Mouse (Mus musculus) limb, embryonic 15.5 days (tissue): Measurements from ENCODE around the gene Krtap4-8. TPM values are rescaled to one million over a fixed set of nuclear protein-coding genes. Genes with fewer than 3 reads are reported as not detected.
"Not testable (repeated sequence)": the region's sequence is repeated elsewhere in the genome, so short reads cannot be mapped to it uniquely, and the experiment has no call there.

Experiments used
- ATAC-seq: fragments of 200-750 bp; cut with Nextera tagmentation; 2 replicates; pipeline ENCODE4 v1.8.0; 2017; ENCODE audit warnings: low read depth, moderate TSS enrichment; ENCODE audit not compliant: insufficient number of reproducible peaks, low FRiP score, low TSS enrichment
- H3K27ac ChIP-seq: fragments of 300-500 bp; sonication (generic); 2 replicates; pipeline ENCODE4 v1.5.1; 2015; ENCODE audit warnings: moderate library complexity, mild to moderate bottlenecking, inconsistent platforms
- H3K27me3 ChIP-seq: fragments of 300-500 bp; sonication (generic); 2 replicates; pipeline ENCODE4 v1.6.1; 2015; ENCODE audit warnings: inconsistent platforms
- H3K36me3 ChIP-seq: fragments of 300-500 bp; sonication (generic); 2 replicates; pipeline ENCODE4 v1.6.1; 2015; ENCODE audit warnings: inconsistent platforms
- H3K4me1 ChIP-seq: fragments of 300-500 bp; sonication (generic); 2 replicates; pipeline ENCODE4 v1.6.1; 2015; ENCODE audit warnings: inconsistent platforms
- H3K4me2 ChIP-seq: fragments of 300-500 bp; sonication (generic); 2 replicates; pipeline ENCODE4 v1.6.1; 2015; ENCODE audit warnings: mild to moderate bottlenecking, inconsistent platforms
- H3K4me3 ChIP-seq: fragments of 300-500 bp; sonication (generic); 2 replicates; pipeline ENCODE4 v1.5.1; 2015; ENCODE audit warnings: mild to moderate bottlenecking, inconsistent platforms
- H3K9ac ChIP-seq: fragments of 300-500 bp; sonication (generic); 2 replicates; pipeline ENCODE4 v1.6.1; 2015; ENCODE audit warnings: inconsistent platforms
- H3K9me3 ChIP-seq: fragments of 300-500 bp; sonication (generic); 2 replicates; pipeline ENCODE4 v1.6.1; 2016; ENCODE audit warnings: inconsistent platforms
- WGBS: fragments of 180-500 bp; shearing (Covaris S2); methylation state at CpG from one replicate; pipeline ENCODE4 v1.1.7; 2015; 5-methylcytosine and 5-hydroxymethylcytosine counted together
- polyA plus RNA-seq: library from polyadenylated mRNA; unstranded; fragments of >200 nt; fragmentation: Nextera tagmentation; extraction: Ambion mirVana; gene quantifications from 2 replicates; pipeline ENCODE4 v1.2.1, GENCODE M21; 2015

The Krtap4-8 gene
- not detected in 2 replicates for polyA plus RNA-seq

GRCm38 (mm10) chr11:99780604-99781003 lies at the start of gene Krtap4-8:
TSS of gene Krtap4-8 (minus strand) at chr11:99780704.
- Histone ChIP-seq H3K9ac (no peak within 1 kb of the TSS), H3K4me2 (no peak within 1 kb of the TSS), H3K4me1 (no peaks in the 10 kb centered on the region), H3K36me3 (no peaks in the 10 kb centered on the region), H3K27me3 (no peaks in the 10 kb centered on the region), H3K27ac (no peak within 1 kb of the TSS), H3K4me3 (no peak within 1 kb of the TSS), H3K9me3 (no peaks in the 10 kb centered on the region)
- 89% methylated on average over 2 of the region's 2 CpGs for WGBS
- ATAC-seq = no peak

- H3K9me3 ChIP-seq, H3K27ac ChIP-seq, H3K27me3 ChIP-seq, H3K9ac ChIP-seq, H3K36me3 ChIP-seq, H3K4me3 ChIP-seq, ATAC-seq, H3K4me2 ChIP-seq, H3K4me1 ChIP-seq: not testable (repeated sequence)
- WGBS = 78% methylated on average over 2 of the region's 2 CpGs
Measured at GRCm38 (mm10) chr11:99815566-99815965, 35.1 kb upstream of the Krtap4-8 start, which contains the start of gene Gm11564. TSS of gene Gm11564 (minus strand) at chr11:99815666.

GRCm38 (mm10) chr11:99809792-99810191 lies 29.3 kb upstream of the Krtap4-8 start, which contains the start of gene Krtap4-13:
TSS of gene Krtap4-13 (minus strand) at chr11:99809892.
- not testable (repeated sequence) for H3K36me3 ChIP-seq, H3K4me1 ChIP-seq, H3K4me2 ChIP-seq, H3K4me3 ChIP-seq, ATAC-seq, H3K9me3 ChIP-seq, H3K9ac ChIP-seq, H3K27me3 ChIP-seq, H3K27ac ChIP-seq

- ATAC-seq, H3K9ac ChIP-seq, H3K9me3 ChIP-seq, H3K36me3 ChIP-seq, H3K27me3 ChIP-seq, H3K4me2 ChIP-seq, H3K4me3 ChIP-seq, H3K4me1 ChIP-seq, H3K27ac ChIP-seq: not testable (repeated sequence)
- no CpG with 5 or more reads among the region's 1 CpGs for WGBS
Measured at GRCm38 (mm10) chr11:99804346-99804745, 23.8 kb upstream of the Krtap4-8 start, which contains the start of gene Gm11554. TSS of gene Gm11554 (minus strand) at chr11:99804446.

- not testable (repeated sequence) for H3K27ac ChIP-seq
- no CpG with 5 or more reads among the region's 1 CpGs for WGBS
Measured at GRCm38 (mm10) chr11:99798832-99799231, 18.3 kb upstream of the Krtap4-8 start, which contains the start of gene Gm11569. TSS of gene Gm11569 (minus strand) at chr11:99798932.

GRCm38 (mm10) chr11:99793367-99793766 lies 12.9 kb upstream of the Krtap4-8 start, which contains the start of gene Gm11596:
TSS of gene Gm11596 (minus strand) at chr11:99793467.
- no peaks in the 10 kb centered on the region for H3K9me3 ChIP-seq
- 73% methylated on average over 2 of the region's 2 CpGs for WGBS

More at GRCm38 (mm10) chr11:99798832-99799231, 18.3 kb upstream of the Krtap4-8 start, which contains the start of gene Gm11569:
- not testable (repeated sequence) for H3K36me3 ChIP-seq, H3K4me2 ChIP-seq, H3K4me3 ChIP-seq, H3K4me1 ChIP-seq, ATAC-seq, H3K9me3 ChIP-seq, H3K9ac ChIP-seq, H3K27me3 ChIP-seq

GRCm38 (mm10) chr11:99784900-99785299 lies 4.4 kb upstream of the Krtap4-8 start, which contains the start of gene Krtap4-9:
TSS of gene Krtap4-9 (plus strand) at chr11:99785200.
- not testable (repeated sequence) for H3K4me1 ChIP-seq, H3K4me3 ChIP-seq, H3K9ac ChIP-seq, H3K27me3 ChIP-seq, H3K9me3 ChIP-seq, H3K36me3 ChIP-seq, H3K4me2 ChIP-seq, H3K27ac ChIP-seq, ATAC-seq

More at GRCm38 (mm10) chr11:99793367-99793766, 12.9 kb upstream of the Krtap4-8 start, which contains the start of gene Gm11596:
- no peaks in the 10 kb centered on the region for H3K36me3 ChIP-seq
- H3K27ac ChIP-seq = no peak within 1 kb of the TSS
- ATAC-seq = no peak
- H3K4me3 ChIP-seq = no peak within 1 kb of the TSS
- H3K4me1 ChIP-seq = no peaks in the 10 kb centered on the region
- H3K4me2 ChIP-seq = no peak within 1 kb of the TSS
- no peak within 1 kb of the TSS for H3K9ac ChIP-seq
- 0 out of 2 replicates have a peak, but pooled peaks cover 3% of the 10 kb centered on the region for H3K27me3 ChIP-seq

- Histone ChIP-seq H3K9ac (no peak overlapping the region), H3K4me3 (no peak overlapping the region), H3K4me2 (no peak overlapping the region), H3K27ac (no peak overlapping the region), H3K27me3 (no peaks in the 10 kb centered on the region), H3K9me3 (no peaks in the 10 kb centered on the region), H3K4me1 (no peaks in the 10 kb centered on the region), H3K36me3 (no peaks in the 10 kb centered on the region)
- no peak for ATAC-seq
- 65% methylated on average over 7 of the region's 7 CpGs for WGBS
Measured at GRCm38 (mm10) chr11:99778401-99778800, 2.1 kb downstream of the Krtap4-8 start.

- H3K27ac ChIP-seq, H3K4me3 ChIP-seq, H3K9ac ChIP-seq, H3K4me2 ChIP-seq, H3K36me3 ChIP-seq, H3K27me3 ChIP-seq, H3K4me1 ChIP-seq, H3K9me3 ChIP-seq, ATAC-seq: not testable (repeated sequence)
Measured at GRCm38 (mm10) chr11:99772813-99773212, 7.7 kb downstream of the Krtap4-8 start, which contains the start of gene Gm11595. TSS of gene Gm11595 (minus strand) at chr11:99772913.

GRCm38 (mm10) chr11:99768410-99768809 lies 12.1 kb downstream of the Krtap4-8 start:
- Histone ChIP-seq H3K4me2 (no peak overlapping the region), H3K27me3 (no peaks in the 10 kb centered on the region), H3K4me1 (no peaks in the 10 kb centered on the region), H3K36me3 (no peaks in the 10 kb centered on the region), H3K9me3 (no peaks in the 10 kb centered on the region), H3K27ac (no peak overlapping the region), H3K4me3 (no peak overlapping the region), H3K9ac (no peak overlapping the region)
- WGBS = 63% methylated on average over 2 of the region's 2 CpGs
- ATAC-seq = no peak

- Histone ChIP-seq H3K27me3 (no peaks in the 10 kb centered on the region), H3K4me1 (no peaks in the 10 kb centered on the region), H3K27ac (no peak overlapping the region), H3K4me2 (no peak overlapping the region), H3K9me3 (no peaks in the 10 kb centered on the region), H3K36me3 (no peaks in the 10 kb centered on the region), H3K9ac (no peak overlapping the region), H3K4me3 (no peak overlapping the region)
- WGBS = 93% methylated on average over 1 of the region's 1 CpGs
- ATAC-seq = no peak
Measured at GRCm38 (mm10) chr11:99758877-99759276, 21.6 kb downstream of the Krtap4-8 start.

GRCm38 (mm10) chr11:99743985-99744384 lies 36.5 kb downstream of the Krtap4-8 start:
- H3K9me3 ChIP-seq = no peaks in the 10 kb centered on the region
- no peaks in the 10 kb centered on the region for H3K4me1 ChIP-seq
- H3K4me3 ChIP-seq = no peak overlapping the region
- no peaks in the 10 kb centered on the region for H3K27me3 ChIP-seq
- ATAC-seq = no peak
- no peak overlapping the region for H3K4me2 ChIP-seq
- WGBS = 85% methylated on average over 3 of the region's 3 CpGs
- no peak overlapping the region for H3K27ac ChIP-seq
- no peaks in the 10 kb centered on the region for H3K36me3 ChIP-seq
- no peak overlapping the region for H3K9ac ChIP-seq

GRCm38 (mm10) chr11:99734190-99734589 lies 46.3 kb downstream of the Krtap4-8 start, which contains the start of gene Gm14180:
TSS of gene Gm14180 (minus strand) at chr11:99734290.
- no peak within 1 kb of the TSS for H3K4me3 ChIP-seq
- no peaks in the 10 kb centered on the region for H3K4me1 ChIP-seq
- no peaks in the 10 kb centered on the region for H3K9me3 ChIP-seq
- no peak within 1 kb of the TSS for H3K9ac ChIP-seq
- H3K27ac ChIP-seq = no peak within 1 kb of the TSS
- 63% methylated on average over 2 of the region's 2 CpGs for WGBS
- H3K36me3 ChIP-seq = no peaks in the 10 kb centered on the region
- H3K27me3 ChIP-seq = no peaks in the 10 kb centered on the region
- ATAC-seq = no peak
- H3K4me2 ChIP-seq = no peak within 1 kb of the TSS
